Mouse (Mus musculus) liver, embryonic 14.5 days (tissue): ENCODE results near the gene Psme4. TPM values are rescaled to one million over a fixed set of nuclear protein-coding genes. Genes with fewer than 3 reads are reported as not detected.
A peak's percentile ranks its signal among the peaks of the same experiment; 100 is the strongest.

ENCODE experiments used
- ATAC-seq: fragments of 200-750 bp; cut with Nextera tagmentation; 2 replicates; pipeline ENCODE4 v1.8.0; 2017; ENCODE audit warnings: moderate number of reproducible peaks, mild to moderate bottlenecking, moderate library complexity; ENCODE audit not compliant: insufficient read depth
- DNase-seq, 3 experiments: peaks; one replicate each; pipeline ENCODE4 v3.0.0-alpha.2; 2012 to 2013; ENCODE audit warnings: low read depth in 3 of 3, low spot score in 3 of 3
- H3K27ac ChIP-seq: fragments of 300-500 bp; sonication (generic); 2 replicates; pipeline ENCODE4 v1.5.1; 2014; ENCODE audit warnings: moderate library complexity, mild to moderate bottlenecking, control low read depth, inconsistent platforms
- H3K27me3 ChIP-seq: fragments of 300-500 bp; sonication (generic); 2 replicates; pipeline ENCODE4 v1.6.1; 2014; ENCODE audit warnings: mild to moderate bottlenecking, low read length, moderate library complexity; ENCODE audit not compliant: control insufficient read depth, insufficient read depth
- H3K36me3 ChIP-seq: fragments of 300-500 bp; sonication (generic); replicated peaks from 2 replicates; pipeline ENCODE4 v1.6.1; 2014; ENCODE audit warnings: low read depth; ENCODE audit not compliant: control insufficient read depth, insufficient read depth
- H3K4me1 ChIP-seq, 2 experiments: fragments of 200-500 bp in 1 of 2; fragments of 300-500 bp in 1 of 2; sonication (generic) in 1 of 2; replicated peaks; 2 replicates each; pipeline ENCODE4 v1.6.1; 2012 to 2014; ENCODE audit warnings: antibody characterized with exemption in 1 of 2, inconsistent platforms in 1 of 2, low read length in 1 of 2; ENCODE audit not compliant: control insufficient read depth in 2 of 2, insufficient read depth in 2 of 2
- H3K4me2 ChIP-seq: fragments of 300-500 bp; sonication (generic); 2 replicates; pipeline ENCODE4 v1.6.1; 2014; ENCODE audit warnings: low read depth, mild to moderate bottlenecking, control low read depth, moderate library complexity
- H3K4me3 ChIP-seq, 2 experiments: fragments of 200-500 bp in 1 of 2; fragments of 300-500 bp in 1 of 2; sonication (generic) in 1 of 2; 2 replicates each; pipeline ENCODE4 v1.5.1; 2012 to 2014; ENCODE audit warnings: low read depth in 2 of 2, low read length in 2 of 2, mild to moderate bottlenecking in 2 of 2, control low read depth in 1 of 2, inconsistent platforms in 1 of 2, moderate library complexity in 1 of 2; ENCODE audit not compliant: insufficient read depth in 1 of 2
- H3K9ac ChIP-seq: fragments of 300-500 bp; sonication (generic); replicated peaks from 2 replicates; pipeline ENCODE4 v1.6.1; 2014; ENCODE audit warnings: mild to moderate bottlenecking, control low read depth, moderate library complexity
- H3K9me3 ChIP-seq: fragments of 300-500 bp; sonication (generic); 2 replicates; pipeline ENCODE4 v1.6.1; 2016; ENCODE audit warnings: low read length, mixed read lengths; ENCODE audit not compliant: control insufficient read depth
- CTCF ChIP-seq: IDR thresholded peaks from 2 replicates; pipeline ENCODE4 v1.5.1; 2016; ENCODE audit warnings: antibody characterized with exemption, low read depth, control low read depth
- EP300 ChIP-seq: IDR thresholded peaks from 2 replicates; pipeline ENCODE4 v1.6.1; 2016; ENCODE audit warnings: antibody characterized with exemption, low read depth
- WGBS: fragments of 180-500 bp; shearing (Covaris S2); extraction: QIAGEN DNeasy Blood & Tissue Kit; methylation state at CpG from one replicate; pipeline ENCODE4 v1.1.7; 2014; ENCODE audit not compliant: insufficient replicate concordance; 5-methylcytosine and 5-hydroxymethylcytosine counted together
- polyA plus RNA-seq, 2 experiments: library from polyadenylated mRNA; depleted of rRNA in 1 of 2; stranded (reverse) in 1 of 2; unstranded in 1 of 2; fragments of >200 nt; fragmentation: Nextera tagmentation in 1 of 2; extraction: Ambion mirVana in 1 of 2; gene quantifications; 2 replicates each; pipeline versions ENCODE4 v1.2.1 to v1.2.3; 2012 to 2014

The Psme4 gene
- polyA plus RNA-seq, 2 experiments, result 12.8 to 15.1 TPM

DNA sequence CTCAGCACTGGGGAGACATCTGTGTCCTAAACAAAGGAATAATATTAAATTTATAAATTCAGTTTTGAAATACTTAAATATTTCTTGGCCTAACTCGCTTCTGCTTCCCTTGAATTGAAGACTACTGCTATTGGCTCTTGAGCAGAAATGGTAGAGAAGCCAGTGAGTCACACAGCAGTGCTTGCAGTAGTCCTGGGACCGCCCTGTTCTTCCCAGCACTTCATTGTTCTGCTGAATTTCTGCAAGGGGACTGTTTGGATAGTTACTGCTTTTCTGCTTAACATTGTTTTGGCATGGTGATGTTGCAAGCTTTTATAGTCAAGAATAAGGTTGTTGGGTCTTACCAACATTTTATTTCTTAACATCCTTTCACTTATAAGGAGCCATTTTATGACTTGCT is 25.7 kb downstream of the Psme4 start:
- Histone ChIP-seq H3K4me1 (no peaks in the 10 kb centered on the region), H3K27me3 (no peaks in the 10 kb centered on the region), H3K4me2 (no peak overlapping the region), H3K27ac (no peak overlapping the region), H3K36me3 (no peaks in the 10 kb centered on the region; the same call in 1 of the 2 replicates), H3K9me3 (no peaks in the 10 kb centered on the region), H3K4me3 (no peak overlapping the region), H3K9ac (no peak overlapping the region)
- DNase-seq (no peak), ATAC-seq (no peak)
- no peak for TF ChIP-seq EP300
- no peak for TF ChIP-seq CTCF
- 86% methylated on average over 2 of the region's 2 CpGs for WGBS

DNA sequence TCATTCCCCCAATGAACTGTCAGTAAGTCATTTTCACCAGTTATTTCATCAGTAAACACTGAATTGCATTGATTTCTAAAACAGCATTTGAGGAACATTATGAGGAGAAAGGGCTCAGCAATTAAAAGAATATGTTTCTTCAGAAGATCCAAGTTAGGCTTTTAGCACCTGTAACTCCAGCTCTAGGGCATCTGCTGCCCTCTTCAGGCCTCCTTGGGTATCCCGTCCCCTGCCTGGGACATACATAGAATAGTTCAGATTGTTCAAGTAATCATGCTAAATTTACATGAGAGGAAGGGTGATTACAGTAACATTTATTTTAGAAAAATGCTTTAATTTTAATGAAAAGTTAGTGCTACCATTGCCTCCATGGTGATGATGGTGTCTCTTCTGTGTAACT is 28.0 kb downstream of the Psme4 start:
- WGBS, result 50% methylated on average over 1 of the region's 1 CpGs
- peak; percentile 81 for TF ChIP-seq CTCF
- no peak for TF ChIP-seq EP300
- no peak overlapping the region for H3K9ac ChIP-seq
- ATAC-seq (no peak), DNase-seq (peak in 2 of 3 experiments; percentile 25 to 33)
- no peaks in the 10 kb centered on the region for H3K9me3 ChIP-seq
- no peak overlapping the region for H3K27ac ChIP-seq
- H3K4me1 ChIP-seq, result no peaks in the 10 kb centered on the region
- H3K36me3 ChIP-seq, result no peaks in the 10 kb centered on the region
- no peak overlapping the region for H3K4me3 ChIP-seq
- H3K4me2 ChIP-seq, result no peak overlapping the region
- H3K27me3 ChIP-seq, result no peaks in the 10 kb centered on the region

DNA sequence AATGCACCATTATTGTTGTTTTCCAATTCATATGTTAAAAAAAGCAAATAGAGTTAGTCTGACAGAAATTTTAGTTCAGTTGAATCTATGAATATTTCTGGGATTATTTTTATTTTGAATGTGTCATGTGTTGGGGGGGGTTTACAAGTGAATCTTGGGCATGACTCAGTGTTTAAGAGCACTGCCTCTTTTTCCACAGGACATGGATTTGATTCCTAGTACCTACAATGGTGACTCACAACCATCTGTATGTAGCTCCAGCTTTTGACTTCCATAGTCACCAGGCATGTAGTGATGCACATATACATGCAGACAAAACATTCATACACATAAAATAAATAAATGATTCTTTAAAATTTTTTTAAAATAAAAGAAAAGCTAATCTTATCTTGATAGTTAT is 28.6 kb downstream of the Psme4 start:
- Histone ChIP-seq H3K4me1 (no peaks in the 10 kb centered on the region), H3K27me3 (no peaks in the 10 kb centered on the region), H3K27ac (no peak overlapping the region), H3K9ac (no peak overlapping the region), H3K36me3 (no peaks in the 10 kb centered on the region), H3K4me2 (no peak overlapping the region), H3K4me3 (no peak overlapping the region), H3K9me3 (no peaks in the 10 kb centered on the region)
- no peak for TF ChIP-seq EP300
- TF ChIP-seq CTCF, result no peak
- no peak for ATAC-seq
- no peak for DNase-seq

DNA sequence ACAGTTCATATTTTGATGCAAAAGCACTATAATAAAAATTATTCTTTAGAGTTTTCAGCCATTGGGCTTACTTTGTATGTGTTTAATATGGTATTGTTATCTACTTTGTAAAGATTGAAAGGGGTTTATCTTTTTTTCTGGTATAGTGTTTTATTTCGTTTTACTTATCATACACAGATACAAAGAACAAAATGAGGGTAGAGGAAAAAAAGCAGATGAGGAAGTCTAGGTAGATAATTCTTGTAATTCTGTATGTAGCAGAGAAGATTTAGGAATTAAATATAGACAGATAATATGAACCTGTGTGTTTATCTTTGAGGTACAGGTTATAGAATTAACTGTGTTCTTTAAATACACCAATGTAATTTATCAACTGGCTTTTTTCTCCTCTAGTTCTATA is 30.9 kb downstream of the Psme4 start:
- Histone ChIP-seq H3K4me1 (no peaks in the 10 kb centered on the region), H3K27ac (no peak overlapping the region), H3K9me3 (no peaks in the 10 kb centered on the region), H3K4me2 (no peak overlapping the region), H3K9ac (no peak overlapping the region), H3K36me3 (no peaks in the 10 kb centered on the region), H3K4me3 (no peak overlapping the region), H3K27me3 (no peaks in the 10 kb centered on the region)
- WGBS, result 25% methylated on average over 1 of the region's 1 CpGs
- ATAC-seq (no peak), DNase-seq (no peak)
- no peak for TF ChIP-seq CTCF
- no peak for TF ChIP-seq EP300

DNA sequence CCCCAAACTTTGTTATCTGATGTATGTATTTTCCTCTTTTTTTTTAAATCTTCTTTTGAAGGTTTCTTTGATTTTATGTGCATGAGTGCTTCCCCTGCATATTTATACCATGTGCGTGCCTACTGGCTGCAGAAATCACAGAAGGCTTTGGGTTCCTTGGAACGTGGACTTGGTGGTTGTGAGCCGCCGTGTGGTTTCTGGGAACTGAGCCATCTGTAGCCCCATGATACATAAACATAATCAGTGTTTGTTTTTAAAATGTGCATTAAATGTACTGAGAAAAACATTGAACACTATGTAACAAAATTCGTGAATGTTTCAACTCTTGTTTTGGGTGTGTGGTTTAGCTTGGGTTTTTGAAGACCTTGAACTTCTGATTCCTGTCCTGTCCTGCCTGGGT is 49.6 kb downstream of the Psme4 start:
- Histone ChIP-seq H3K9ac (no peak overlapping the region), H3K4me3 (no peak overlapping the region), H3K9me3 (no peaks in the 10 kb centered on the region), H3K36me3 (peaks cover 18% of the 10 kb centered on the region), H3K27ac (no peak overlapping the region), H3K4me1 (no peaks in the 10 kb centered on the region), H3K27me3 (no peaks in the 10 kb centered on the region), H3K4me2 (no peak overlapping the region)
- WGBS, result 83% methylated on average over 5 of the region's 5 CpGs
- no peak for DNase-seq
- TF ChIP-seq EP300, result no peak
- no peak for TF ChIP-seq CTCF
- no peak for ATAC-seq

DNA sequence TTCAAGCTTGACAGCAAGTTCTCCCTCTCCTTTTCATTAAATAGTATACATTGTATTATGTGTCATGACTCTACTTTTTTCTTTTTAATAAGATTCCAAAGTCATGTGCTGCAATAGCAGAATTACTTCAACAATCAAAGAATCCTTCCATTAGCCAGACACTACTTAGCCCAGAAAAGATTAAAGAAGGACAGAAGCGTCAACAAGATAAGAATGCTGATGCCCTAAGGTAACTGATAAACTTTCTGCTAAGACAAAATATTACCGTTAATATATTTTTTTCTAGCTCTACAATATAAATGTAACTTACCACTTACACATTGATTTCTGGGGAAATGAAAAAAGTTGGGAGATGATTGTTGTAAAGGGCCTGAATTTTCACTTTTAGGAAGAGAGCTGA is 67.3 kb downstream of the Psme4 start:
- H3K27ac ChIP-seq, result no peak overlapping the region
- TF ChIP-seq EP300, result no peak
- TF ChIP-seq CTCF, result no peak
- H3K4me1 ChIP-seq, result no peaks in the 10 kb centered on the region
- ATAC-seq (no peak), DNase-seq (no peak)
- 53% methylated on average over 2 of the region's 2 CpGs for WGBS
- no peak overlapping the region for H3K9ac ChIP-seq
- H3K27me3 ChIP-seq, result no peaks in the 10 kb centered on the region
- H3K36me3 ChIP-seq, result peaks cover 9% of the 10 kb centered on the region; the same call in 1 of the 2 replicates
- H3K4me3 ChIP-seq, result no peak overlapping the region
- H3K9me3 ChIP-seq, result no peaks in the 10 kb centered on the region
- H3K4me2 ChIP-seq, result no peak overlapping the region
